Mouse (Mus musculus) intestine, embryonic 15.5 days (tissue): ENCODE measurements around the gene Fcgr1. TPM values are rescaled to one million over a fixed set of nuclear protein-coding genes. Genes with fewer than 3 reads are reported as not detected.
A peak's percentile ranks its signal among the peaks of the same experiment; 100 is the strongest.
"Not testable (repeated sequence)": the region's sequence is repeated elsewhere in the genome, so short reads cannot be mapped to it uniquely, and the experiment has no call there.

Experiments used
- ATAC-seq: fragments of 200-750 bp; cut with Nextera tagmentation; 2 replicates; pipeline ENCODE4 v1.8.0; 2017; ENCODE audit warnings: moderate TSS enrichment, moderate library complexity
- H3K27ac ChIP-seq: fragments of 300-500 bp; sonication (generic); 2 replicates; pipeline ENCODE4 v1.5.1; 2015; ENCODE audit warnings: mild to moderate bottlenecking, inconsistent platforms
- H3K27me3 ChIP-seq: fragments of 300-500 bp; sonication (generic); replicated peaks from 2 replicates; pipeline ENCODE4 v1.6.1; 2015; ENCODE audit warnings: inconsistent platforms
- H3K36me3 ChIP-seq: fragments of 300-500 bp; sonication (generic); 2 replicates; pipeline ENCODE4 v1.6.1; 2015; ENCODE audit warnings: inconsistent platforms
- H3K4me1 ChIP-seq: fragments of 300-500 bp; sonication (generic); replicated peaks from 2 replicates; pipeline ENCODE4 v1.6.1; 2015; ENCODE audit warnings: inconsistent platforms
- H3K4me2 ChIP-seq: fragments of 300-500 bp; sonication (generic); replicated peaks from 2 replicates; pipeline ENCODE4 v1.6.1; 2015; ENCODE audit warnings: mild to moderate bottlenecking, inconsistent platforms
- H3K4me3 ChIP-seq: fragments of 300-500 bp; sonication (generic); replicated peaks from 2 replicates; pipeline ENCODE4 v1.5.1; 2015; ENCODE audit warnings: inconsistent platforms
- H3K9ac ChIP-seq: fragments of 300-500 bp; sonication (generic); 2 replicates; pipeline ENCODE4 v1.6.1; 2015; ENCODE audit warnings: inconsistent platforms
- H3K9me3 ChIP-seq: fragments of 300-500 bp; sonication (generic); 2 replicates; pipeline ENCODE4 v1.6.1; 2016; ENCODE audit warnings: inconsistent platforms
- WGBS: fragments of 180-500 bp; shearing (Covaris S2); methylation state at CpG from one replicate; pipeline ENCODE4 v1.1.7; 2015; 5-methylcytosine and 5-hydroxymethylcytosine counted together
- polyA plus RNA-seq: library from polyadenylated mRNA; unstranded; fragments of >200 nt; fragmentation: Nextera tagmentation; extraction: Ambion mirVana; gene quantifications from 2 replicates; pipeline ENCODE4 v1.2.1, GENCODE M21; 2015

Fcgr1 gene
- polyA plus RNA-seq, 1 experiment from 2014 or later, result 2.3 TPM

GRCm38 (mm10) chr3:96290727-96291126, 3.0 kb downstream of the Fcgr1 start:
- 96% methylated on average over 3 of the region's 3 CpGs for WGBS
- H3K9ac ChIP-seq, H3K9me3 ChIP-seq, ATAC-seq, H3K27me3 ChIP-seq, H3K27ac ChIP-seq, H3K4me3 ChIP-seq, H3K4me2 ChIP-seq, H3K36me3 ChIP-seq, H3K4me1 ChIP-seq: not testable (repeated sequence)

GRCm38 (mm10) chr3:96289201-96289600, 4.6 kb downstream of the Fcgr1 start:
- no peaks in the 10 kb centered on the region; the same call in 1 of the 2 replicates for H3K27me3 ChIP-seq
- no peak for ATAC-seq
- no peak overlapping the region for H3K4me2 ChIP-seq
- H3K27ac ChIP-seq, result no peak overlapping the region
- WGBS, result 66% methylated on average over 3 of the region's 3 CpGs
- no peak overlapping the region for H3K4me3 ChIP-seq
- no peaks in the 10 kb centered on the region for H3K9me3 ChIP-seq
- H3K4me1 ChIP-seq, result no peaks in the 10 kb centered on the region
- no peaks in the 10 kb centered on the region for H3K36me3 ChIP-seq
- H3K9ac ChIP-seq, result no peak overlapping the region

- 89% methylated on average over 11 of the region's 11 CpGs for WGBS
- not testable (repeated sequence) for H3K4me3 ChIP-seq, H3K4me1 ChIP-seq, H3K36me3 ChIP-seq, H3K27ac ChIP-seq, H3K9ac ChIP-seq, H3K9me3 ChIP-seq, ATAC-seq, H3K27me3 ChIP-seq, H3K4me2 ChIP-seq
These were observed 6.4 kb downstream of the Fcgr1 start for GRCm38 (mm10) chr3:96287334-96287733.

- no peaks in the 10 kb centered on the region; the same call in none of the 2 replicates for H3K27me3 ChIP-seq
- H3K4me3 ChIP-seq, result no peak overlapping the region
- 0 out of 2 replicates have a peak overlapping the region, but pooled peaks have one; percentile 28 for H3K4me2 ChIP-seq
- H3K4me1 ChIP-seq, result no peaks in the 10 kb centered on the region
- no peak for ATAC-seq
- no peaks in the 10 kb centered on the region for H3K9me3 ChIP-seq
- no peak overlapping the region for H3K27ac ChIP-seq
- H3K36me3 ChIP-seq, result no peaks in the 10 kb centered on the region
- 15% methylated on average over 4 of the region's 4 CpGs for WGBS
- H3K9ac ChIP-seq, result no peak overlapping the region
These were observed 9.3 kb downstream of the Fcgr1 start for GRCm38 (mm10) chr3:96284457-96284856.

GRCm38 (mm10) chr3:96280660-96281059, 13.1 kb downstream of the Fcgr1 start:
- 60% methylated on average over 6 of the region's 6 CpGs for WGBS
- ATAC-seq, result no peak
- H3K4me2 ChIP-seq, result no peak overlapping the region
- no peaks in the 10 kb centered on the region for H3K36me3 ChIP-seq
- peaks cover 3% of the 10 kb centered on the region; the same call in 1 of the 2 replicates for H3K4me1 ChIP-seq
- H3K27me3 ChIP-seq, result no peaks in the 10 kb centered on the region; the same call in none of the 2 replicates
- no peak overlapping the region for H3K4me3 ChIP-seq
- H3K9ac ChIP-seq, result no peak overlapping the region
- no peaks in the 10 kb centered on the region for H3K9me3 ChIP-seq
- no peak overlapping the region for H3K27ac ChIP-seq

GRCm38 (mm10) chr3:96277800-96278624, 15.8 kb downstream of the Fcgr1 start:
- under 1% methylated on average over 49 of the region's 49 CpGs for WGBS
- no peaks in the 10 kb centered on the region for H3K36me3 ChIP-seq
- peak; percentile 96 for ATAC-seq
- H3K27me3 ChIP-seq, result no peaks in the 10 kb centered on the region; the same call in 1 of the 2 replicates
- H3K4me1 ChIP-seq, result peaks cover 3% of the 10 kb centered on the region; the same call in 1 of the 2 replicates
- peak overlapping the region; percentile 72 for H3K27ac ChIP-seq
- peak overlapping the region; percentile 48 for H3K4me3 ChIP-seq
- no peaks in the 10 kb centered on the region for H3K9me3 ChIP-seq
- peak overlapping the region; percentile 67 for H3K9ac ChIP-seq
- H3K4me2 ChIP-seq, result peak overlapping the region; percentile 93

GRCm38 (mm10) chr3:96277428-96277799, 16.4 kb downstream of the Fcgr1 start:
- WGBS, result 19% methylated on average over 8 of the region's 8 CpGs
- H3K36me3 ChIP-seq, result no peaks in the 10 kb centered on the region
- no peaks in the 10 kb centered on the region for H3K27me3 ChIP-seq
- peak overlapping the region; percentile 93 for H3K4me2 ChIP-seq
- H3K4me3 ChIP-seq, result peak overlapping the region; percentile 48
- no peaks in the 10 kb centered on the region for H3K9me3 ChIP-seq
- peak overlapping the region; percentile 72; the same call in 1 of the 2 replicates for H3K27ac ChIP-seq
- peak overlapping the region; percentile 67 for H3K9ac ChIP-seq
- peaks cover 3% of the 10 kb centered on the region; the same call in 1 of the 2 replicates for H3K4me1 ChIP-seq
- ATAC-seq, result peak; percentile 57

GRCm38 (mm10) chr3:96273591-96274465, 19.9 kb downstream of the Fcgr1 start:
- H3K9me3 ChIP-seq, result no peaks in the 10 kb centered on the region
- peaks cover 3% of the 10 kb centered on the region; the same call in 1 of the 2 replicates for H3K4me1 ChIP-seq
- no peaks in the 10 kb centered on the region for H3K36me3 ChIP-seq
- H3K27ac ChIP-seq, result no peak overlapping the region
- H3K4me3 ChIP-seq, result no peak overlapping the region
- H3K9ac ChIP-seq, result no peak overlapping the region
- ATAC-seq, result no peak
- no peaks in the 10 kb centered on the region for H3K27me3 ChIP-seq
- H3K4me2 ChIP-seq, result no peak overlapping the region
- 88% methylated on average over 17 of the region's 17 CpGs for WGBS

- Histone ChIP-seq H3K27ac (peak within 1 kb of the TSS; percentile 95), H3K36me3 (no peaks in the 10 kb centered on the region), H3K9ac (peak within 1 kb of the TSS; percentile 51), H3K4me3 (peak within 1 kb of the TSS; percentile 50), H3K9me3 (no peaks in the 10 kb centered on the region), H3K4me1 (peaks cover 5% of the 10 kb centered on the region; the same call in 1 of the 2 replicates), H3K27me3 (no peaks in the 10 kb centered on the region), H3K4me2 (peak within 1 kb of the TSS; percentile 79)
- under 1% methylated on average over 45 of the region's 45 CpGs for WGBS
- peak; percentile 95 for ATAC-seq
These were observed 24.0 kb downstream of the Fcgr1 start, which contains the start of gene Hist2h2bb for GRCm38 (mm10) chr3:96269511-96270474. TSS of gene Hist2h2bb (plus strand) at chr3:96269752.

GRCm38 (mm10) chr3:96268776-96269378, 24.9 kb downstream of the Fcgr1 start:
- 0% methylated on average over 12 of the region's 44 CpGs for whole genome bisulfite sequencing
- H3K36me3 ChIP-seq, H3K9me3 ChIP-seq, H3K27me3 ChIP-seq: not testable (repeated sequence)
- Histone ChIP-seq H3K27ac (peak overlapping the region; percentile 95), H3K4me3 (peak overlapping the region; percentile 40), H3K4me2 (peak overlapping the region; percentile 67), H3K4me1 (peaks cover 11% of the 10 kb centered on the region), H3K9ac (peak overlapping the region; percentile 49)
- ATAC-seq, result peak; percentile 60
